Mouse (Mus musculus) myocyte (in vitro differentiated cells): ENCODE data around the gene Tbc1d9. TPM values are rescaled to one million over a fixed set of nuclear protein-coding genes. Genes with fewer than 3 reads are reported as not detected.

Experiments
- H3K27me3 ChIP-seq: one replicate; pipeline ENCODE4 v1.6.1; 2011; ENCODE audit not compliant: control insufficient read depth, insufficient read depth, insufficient read length
- H3K36me3 ChIP-seq: one replicate; pipeline ENCODE4 v1.6.1; 2011; ENCODE audit not compliant: control insufficient read depth, insufficient read depth
- H3K4me2 ChIP-seq: one replicate; pipeline ENCODE4 v1.6.1; 2011; ENCODE audit warnings: low read depth, control low read depth
- H3K4me3 ChIP-seq: one replicate; pipeline ENCODE4 v1.5.1; 2011; ENCODE audit warnings: mild to moderate bottlenecking, control low read depth, moderate library complexity
- H3K79me2 ChIP-seq: one replicate; pipeline ENCODE4 v1.6.1; 2011; ENCODE audit not compliant: control insufficient read depth, insufficient read depth
- H3ac ChIP-seq: one replicate; pipeline ENCODE4 v1.6.1; 2011; ENCODE audit not compliant: control insufficient read depth, insufficient read length
- CEBPB ChIP-seq: IDR thresholded peaks from 2 replicates; pipeline ENCODE4 v1.6.1; 2011; ENCODE audit warnings: mild to moderate bottlenecking, moderate library complexity; ENCODE audit not compliant: poor library complexity, insufficient read depth, severe bottlenecking
- E2F4 ChIP-seq: IDR thresholded peaks from one replicate; pipeline ENCODE4 v1.6.1; 2011; ENCODE audit warnings: mild to moderate bottlenecking, control low read depth, moderate library complexity; ENCODE audit not compliant: insufficient read depth
- MAX ChIP-seq: IDR thresholded peaks from one replicate; pipeline ENCODE4 v1.6.1; 2011; ENCODE audit warnings: low read depth, mild to moderate bottlenecking, control low read depth
- MYOD1 ChIP-seq, 3 experiments: IDR thresholded peaks; one replicate each; pipeline ENCODE4 v1.6.1; 2011; ENCODE audit warnings: control low read depth in 2 of 3, low read depth in 2 of 3, mild to moderate bottlenecking in 2 of 3, moderate library complexity in 1 of 3; ENCODE audit not compliant: insufficient read length in 2 of 3, control insufficient read depth in 1 of 3
- MYOG ChIP-seq, 3 experiments: IDR thresholded peaks; one replicate each; pipeline ENCODE4 v1.6.1; 2011; ENCODE audit warnings: control low read depth in 2 of 3, low read depth in 2 of 3, mild to moderate bottlenecking in 2 of 3; ENCODE audit not compliant: insufficient read length in 2 of 3, control insufficient read depth in 1 of 3, insufficient read depth in 1 of 3
- POLR2A ChIP-seq: IDR thresholded peaks from one replicate; pipeline ENCODE4 v1.6.1; 2011; ENCODE audit warnings: low read depth, mild to moderate bottlenecking, control low read depth, moderate library complexity; ENCODE audit not compliant: insufficient read length
- POLR2AphosphoS2 ChIP-seq: IDR thresholded peaks from one replicate; pipeline ENCODE4 v1.6.1; 2011; ENCODE audit warnings: low read depth, control low read depth; ENCODE audit not compliant: insufficient read length
- REST ChIP-seq: IDR thresholded peaks from one replicate; pipeline ENCODE4 v1.6.1; 2011; ENCODE audit warnings: mild to moderate bottlenecking, control low read depth, moderate library complexity; ENCODE audit not compliant: insufficient read depth, insufficient read length
- SRF ChIP-seq: IDR thresholded peaks from one replicate; pipeline ENCODE4 v1.6.1; 2011; ENCODE audit warnings: low read depth; ENCODE audit not compliant: control insufficient read depth, insufficient read length
- TCF12 ChIP-seq: IDR thresholded peaks from one replicate; pipeline ENCODE4 v1.6.1; 2011; ENCODE audit warnings: mild to moderate bottlenecking, control low read depth; ENCODE audit not compliant: poor library complexity, insufficient read depth, severe bottlenecking
- TCF3 ChIP-seq: IDR thresholded peaks from one replicate; pipeline ENCODE4 v1.6.1; 2011; ENCODE audit warnings: low read depth, control low read depth; ENCODE audit not compliant: insufficient read length
- USF1 ChIP-seq: IDR thresholded peaks from one replicate; pipeline ENCODE4 v1.6.1; 2011; ENCODE audit warnings: low read depth, mild to moderate bottlenecking, control low read depth, moderate library complexity
- polyA plus RNA-seq: library from polyadenylated mRNA; unstranded; fragments of >200 nt; fragmentation: generic; extraction: Trizol; gene quantifications from one replicate; pipeline ENCODE4 v1.2.1, GENCODE M21; 2012; ENCODE audit warnings: missing spikeins

Gene Tbc1d9
- polyA plus RNA-seq, 1 experiment: 0.38 TPM

DNA sequence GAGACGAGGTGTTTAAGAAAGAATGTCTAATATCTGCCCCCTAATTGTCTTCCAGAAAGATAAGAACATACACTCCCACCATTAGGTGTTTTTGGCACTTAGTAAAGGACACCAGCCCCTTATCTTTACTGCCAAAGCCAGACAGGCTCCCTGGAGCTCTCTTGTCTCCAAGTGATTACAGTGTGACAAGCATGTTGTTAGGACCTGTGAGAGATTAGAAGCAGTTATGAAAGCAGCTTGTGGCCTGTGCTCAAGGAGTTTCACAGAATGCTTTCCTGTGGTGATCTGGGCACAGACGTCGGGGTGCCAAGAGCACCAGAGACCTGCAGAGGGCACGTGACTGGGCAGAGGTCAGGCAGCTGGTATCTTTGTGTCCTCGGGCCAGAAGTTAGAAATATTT, 49.9 kb downstream of the Tbc1d9 start:
- TF ChIP-seq MAX (no peak), MYOG (IDR thresholded peaks at IDR 0.05; ENCODE audit: control insufficient read depth in 1 of 3, insufficient read depth in 1 of 3, insufficient read length in 2 of 3, low read depth in 2 of 3) (no peak), POLR2AphosphoS2 (no peak), MYOD1 (IDR thresholded peaks at IDR 0.05; ENCODE audit: control insufficient read depth in 1 of 3, insufficient read length in 2 of 3, low read depth in 2 of 3) (no peak), TCF12 (no peak), POLR2A (no peak), REST (no peak), SRF (no peak), CEBPB (no peak), USF1 (no peak), E2F4 (no peak), TCF3 (no peak)
- no peaks in the 10 kb centered on the region for H3K36me3 ChIP-seq
- no peaks in the 10 kb centered on the region for H3K79me2 ChIP-seq
- no peaks in the 10 kb centered on the region for H3K27me3 ChIP-seq
- H3ac ChIP-seq: no peak overlapping the region
- H3K4me2 ChIP-seq: no peak overlapping the region
- no peak overlapping the region for H3K4me3 ChIP-seq

GRCm38 (mm10) chr8:83216520-83216919, 51.4 kb downstream of the Tbc1d9 start:
- H3K36me3 ChIP-seq: no peaks in the 10 kb centered on the region
- no peaks in the 10 kb centered on the region for H3K79me2 ChIP-seq
- H3K4me3 ChIP-seq: no peak overlapping the region
- H3K4me2 ChIP-seq: no peak overlapping the region
- no peaks in the 10 kb centered on the region for H3K27me3 ChIP-seq
- H3ac ChIP-seq: no peak overlapping the region
- TF ChIP-seq E2F4 (no peak), TCF3 (no peak), POLR2AphosphoS2 (no peak), SRF (no peak), CEBPB (no peak), USF1 (no peak), MAX (no peak), MYOG (IDR thresholded peaks at IDR 0.05; ENCODE audit: control insufficient read depth in 1 of 3, insufficient read depth in 1 of 3, insufficient read length in 2 of 3, low read depth in 2 of 3) (no peak), MYOD1 (IDR thresholded peaks at IDR 0.05; ENCODE audit: control insufficient read depth in 1 of 3, insufficient read length in 2 of 3, low read depth in 2 of 3) (no peak), TCF12 (no peak)

GRCm38 (mm10) chr8:83217196-83217595, 52.0 kb downstream of the Tbc1d9 start:
- Histone ChIP-seq H3K27me3 (no peaks in the 10 kb centered on the region), H3K79me2 (no peaks in the 10 kb centered on the region), H3ac (no peak overlapping the region), H3K4me3 (no peak overlapping the region), H3K36me3 (no peaks in the 10 kb centered on the region), H3K4me2 (no peak overlapping the region)
- TF ChIP-seq TCF12 (no peak), MAX (no peak), CEBPB (no peak), POLR2AphosphoS2 (no peak)

- Histone ChIP-seq H3K4me3 (no peak overlapping the region), H3ac (no peak overlapping the region), H3K36me3 (no peaks in the 10 kb centered on the region), H3K4me2 (no peak overlapping the region), H3K27me3 (no peaks in the 10 kb centered on the region), H3K79me2 (no peaks in the 10 kb centered on the region)
- no peak for TF ChIP-seq SRF
- no peak for TF ChIP-seq MYOG (IDR thresholded peaks at IDR 0.05; ENCODE audit: control insufficient read depth in 1 of 3, insufficient read depth in 1 of 3, insufficient read length in 2 of 3, low read depth in 2 of 3)
- TF ChIP-seq E2F4: no peak
- no peak for TF ChIP-seq CEBPB
- TF ChIP-seq REST: no peak
- TF ChIP-seq MAX: no peak
Observed at GRCm38 (mm10) chr8:83217891-83218290, 52.7 kb downstream of the Tbc1d9 start.

- no peak overlapping the region for H3K4me3 ChIP-seq
- H3K36me3 ChIP-seq: no peaks in the 10 kb centered on the region
- no peak overlapping the region for H3K4me2 ChIP-seq
- no peaks in the 10 kb centered on the region for H3K27me3 ChIP-seq
- H3K79me2 ChIP-seq: no peaks in the 10 kb centered on the region
- TF ChIP-seq USF1: no peak
- TF ChIP-seq TCF3: no peak
- TF ChIP-seq CEBPB: no peak
- no peak for TF ChIP-seq TCF12
- TF ChIP-seq MAX: no peak
- no peak for TF ChIP-seq MYOD1 (IDR thresholded peaks at IDR 0.05; ENCODE audit: control insufficient read depth in 1 of 3, insufficient read length in 2 of 3, low read depth in 2 of 3)
- no peak for TF ChIP-seq SRF
- TF ChIP-seq MYOG (IDR thresholded peaks at IDR 0.05; ENCODE audit: control insufficient read depth in 1 of 3, insufficient read depth in 1 of 3, insufficient read length in 2 of 3, low read depth in 2 of 3): no peak
- TF ChIP-seq E2F4: no peak
- TF ChIP-seq POLR2A: no peak
- no peak for TF ChIP-seq REST
- TF ChIP-seq POLR2AphosphoS2: no peak
- no peak overlapping the region for H3ac ChIP-seq
Observed at GRCm38 (mm10) chr8:83219392-83219791, 54.2 kb downstream of the Tbc1d9 start.
